Mouse (Mus musculus) ES-Bruce4 (cell line): Measurements from ENCODE around the gene Adm.

ENCODE experiments used
- CTCF ChIP-seq: IDR thresholded peaks from one replicate; pipeline ENCODE4 v1.8.1; 2011; ENCODE audit warnings: low read depth, low read length
- EP300 ChIP-seq: IDR thresholded peaks from 2 replicates; pipeline ENCODE4 v1.6.1; 2011; ENCODE audit warnings: low read depth, low read length; ENCODE audit not compliant: insufficient read depth
- POLR2A ChIP-seq: IDR thresholded peaks from one replicate; pipeline ENCODE4 v1.8.1; 2011; ENCODE audit warnings: low read length; ENCODE audit not compliant: insufficient read depth

DNA sequence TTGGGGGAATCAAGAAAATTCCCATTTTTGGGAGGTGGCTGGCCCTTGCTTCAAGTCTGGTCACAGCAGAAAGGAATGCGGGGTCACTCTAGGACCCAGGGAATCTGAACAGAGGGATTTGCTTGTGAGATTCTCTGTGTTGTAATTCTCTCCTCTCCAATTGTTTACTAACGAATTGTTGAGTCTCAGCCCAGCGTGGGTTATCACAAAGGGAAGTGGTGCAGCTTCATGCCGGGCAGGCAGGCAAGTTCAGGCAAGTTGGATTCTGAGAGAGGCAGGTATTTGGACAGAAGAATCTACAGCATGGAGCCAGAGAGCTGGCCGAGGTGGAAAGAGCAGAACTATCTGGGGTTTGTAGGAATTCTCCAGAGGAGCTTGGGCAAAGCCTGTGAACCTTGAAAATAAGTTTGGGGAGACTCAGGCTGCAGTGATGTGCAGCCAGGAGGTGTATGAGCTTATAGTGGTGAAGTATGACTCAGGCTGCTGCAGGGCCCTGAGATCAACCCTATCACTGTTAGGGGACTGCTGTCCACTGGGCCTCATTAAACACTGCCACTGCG, 43.7 kb downstream of the Adm start:
- TF ChIP-seq CTCF (no peak), POLR2A (no peak), EP300 (no peak)
